In the genomic region with DNA sequence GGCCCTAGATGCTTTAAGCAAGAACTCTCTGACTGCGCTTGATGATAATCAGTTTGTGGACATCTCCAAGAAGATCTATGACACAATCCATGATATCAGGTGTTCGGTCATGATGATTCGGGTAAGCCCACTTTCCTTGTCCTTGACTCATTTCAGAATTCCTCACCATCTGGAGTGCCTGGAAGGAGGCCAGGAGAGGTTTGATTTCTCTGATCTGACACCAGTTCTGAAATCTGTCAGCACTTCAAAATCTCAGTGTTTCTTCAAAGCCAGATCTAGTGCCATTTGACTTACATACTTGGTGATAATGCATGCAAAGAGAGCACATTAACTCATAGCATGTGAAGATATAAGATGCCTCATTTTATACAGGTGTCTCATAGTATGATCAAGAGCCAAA, we compare ENCODE assay signal across 17 mouse cellular contexts.
A peak's percentile ranks its signal among the peaks of the same experiment; 100 is the strongest.
DNase-seq lines count a peak whose midpoint lies in the region.
"Had no signal": no experiment of that assay in that cellular context is flagged by ENCODE, and none has a peak within 500 bp of the region (broad histone marks: within the 10 kb centered on the region; RNA-seq: fewer than 3 reads in every experiment).

No protein-coding gene starts in this region.

- DNase-seq in cerebellum, postnatal 10 days, result peak; percentile 87 to 89
- DNase-seq in cerebellum, adult 9-11 months, result no peak
- peak; percentile 3 to 16 for DNase-seq in frontal cortex, postnatal 36 days (ENCODE audit: low spot score in 2 of 2)
- DNase-seq in frontal cortex, postnatal 25 days (ENCODE audit: low spot score in 2 of 2), result no peak
- peak; percentile 10 for DNase-seq in right cerebral cortex, adult 18-20 months
- no peak for DNase-seq in right cerebral cortex, postnatal 14 days
- DNase-seq in cerebellum, postnatal 25 days, result peak; percentile 52 to 70
- no peak for DNase-seq in MN1 (ENCODE audit: low spot score)
- DNase-seq: adrenal gland, postnatal 25 days; embryo, embryonic 11 days; heart, postnatal 14 days; kidney, adult 9 months; kidney, postnatal 10 days; layer of hippocampus, adult 9-11 months; lung, embryonic 14.5 days; lung, postnatal 14 days; midbrain, embryonic 14.5 days had no signal

Comparison
In these comparisons a context has a peak if more than half of its experiments do, and no peak if none do; other contexts are left out.
1. DNase-seq: peak in cerebellum, postnatal 10 days (2 of 2), frontal cortex, postnatal 36 days (2 of 2), right cerebral cortex, adult 18-20 months (single experiment) and cerebellum, postnatal 25 days (2 of 2); none in cerebellum, adult 9-11 months (single experiment), frontal cortex, postnatal 25 days (0 of 2), right cerebral cortex, postnatal 14 days (single experiment) and MN1 (single experiment).